Mouse (Mus musculus) splenic B cell, adult 2 months (primary cell): ENCODE measurements around the gene Wnk2.

Source experiments
- DNase-seq: peaks from one replicate; pipeline ENCODE4 v3.0.0-alpha.2; 2011; ENCODE audit warnings: low read depth, low spot score
- H3K27me3 ChIP-seq: 2 replicates; pipeline ENCODE4 v1.6.1; 2012; ENCODE audit warnings: mild to moderate bottlenecking, low read length, moderate library complexity, mixed read lengths; ENCODE audit not compliant: control insufficient read depth, poor library complexity, insufficient read depth, severe bottlenecking
- H3K36me3 ChIP-seq: 2 replicates; pipeline ENCODE4 v1.6.1; 2012; ENCODE audit warnings: mild to moderate bottlenecking, low read length, moderate library complexity, mixed read lengths; ENCODE audit not compliant: control insufficient read depth, poor library complexity, insufficient read depth, severe bottlenecking

The Wnk2 gene

GRCm38 (mm10) chr13:49103913-49104312 is 43.9 kb downstream of the Wnk2 start:
- DNase-seq = no peak
- Histone ChIP-seq H3K36me3 (no peaks in the 10 kb centered on the region), H3K27me3 (no peaks in the 10 kb centered on the region)

GRCm38 (mm10) chr13:49103235-49103634 is 44.6 kb downstream of the Wnk2 start:
- no peaks in the 10 kb centered on the region for H3K36me3 ChIP-seq
- no peaks in the 10 kb centered on the region for H3K27me3 ChIP-seq
- DNase-seq = no peak

- DNase-seq = no peak
- Histone ChIP-seq H3K36me3 (no peaks in the 10 kb centered on the region), H3K27me3 (no peaks in the 10 kb centered on the region)
Observed at GRCm38 (mm10) chr13:49100417-49100816, 47.4 kb downstream of the Wnk2 start.

GRCm38 (mm10) chr13:49096826-49097225 is 51.0 kb downstream of the Wnk2 start:
- no peaks in the 10 kb centered on the region for H3K27me3 ChIP-seq
- H3K36me3 ChIP-seq = no peaks in the 10 kb centered on the region
- DNase-seq = no peak

GRCm38 (mm10) chr13:49094667-49095066 is 53.1 kb downstream of the Wnk2 start:
- DNase-seq = no peak
- H3K27me3 ChIP-seq = no peaks in the 10 kb centered on the region
- H3K36me3 ChIP-seq = no peaks in the 10 kb centered on the region

GRCm38 (mm10) chr13:49093471-49093891 is 54.3 kb downstream of the Wnk2 start:
- H3K36me3 ChIP-seq = no peaks in the 10 kb centered on the region
- DNase-seq = no peak
- H3K27me3 ChIP-seq = no peaks in the 10 kb centered on the region

- no peaks in the 10 kb centered on the region for H3K36me3 ChIP-seq
- no peaks in the 10 kb centered on the region for H3K27me3 ChIP-seq
- no peak for DNase-seq
Observed at GRCm38 (mm10) chr13:49092596-49092995, 55.2 kb downstream of the Wnk2 start.

GRCm38 (mm10) chr13:49090176-49090575 is 57.6 kb downstream of the Wnk2 start:
- Histone ChIP-seq H3K36me3 (no peaks in the 10 kb centered on the region), H3K27me3 (no peaks in the 10 kb centered on the region)
- DNase-seq = no peak

GRCm38 (mm10) chr13:49088874-49089273 is 58.9 kb downstream of the Wnk2 start:
- Histone ChIP-seq H3K27me3 (no peaks in the 10 kb centered on the region), H3K36me3 (no peaks in the 10 kb centered on the region)
- DNase-seq = no peak

GRCm38 (mm10) chr13:49087420-49087819 is 60.4 kb downstream of the Wnk2 start:
- no peak for DNase-seq
- Histone ChIP-seq H3K36me3 (no peaks in the 10 kb centered on the region), H3K27me3 (no peaks in the 10 kb centered on the region)

- DNase-seq = no peak
Observed at GRCm38 (mm10) chr13:49086431-49086830, 61.4 kb downstream of the Wnk2 start.

GRCm38 (mm10) chr13:49085211-49085610 is 62.6 kb downstream of the Wnk2 start:
- no peak for DNase-seq
- H3K36me3 ChIP-seq = no peaks in the 10 kb centered on the region
- H3K27me3 ChIP-seq = no peaks in the 10 kb centered on the region

More at GRCm38 (mm10) chr13:49086431-49086830, 61.4 kb downstream of the Wnk2 start:
- no peaks in the 10 kb centered on the region for H3K36me3 ChIP-seq
- no peaks in the 10 kb centered on the region for H3K27me3 ChIP-seq

GRCm38 (mm10) chr13:49084781-49085180 is 63.0 kb downstream of the Wnk2 start:
- H3K36me3 ChIP-seq = no peaks in the 10 kb centered on the region
- no peak for DNase-seq
- H3K27me3 ChIP-seq = no peaks in the 10 kb centered on the region

GRCm38 (mm10) chr13:49083941-49084340 is 63.9 kb downstream of the Wnk2 start:
- Histone ChIP-seq H3K36me3 (no peaks in the 10 kb centered on the region), H3K27me3 (no peaks in the 10 kb centered on the region)
- DNase-seq = no peak

- Histone ChIP-seq H3K36me3 (no peaks in the 10 kb centered on the region), H3K27me3 (no peaks in the 10 kb centered on the region)
- no peak for DNase-seq
Observed at GRCm38 (mm10) chr13:49082151-49082879, 65.5 kb downstream of the Wnk2 start.

GRCm38 (mm10) chr13:49076196-49076595 is 71.6 kb downstream of the Wnk2 start:
- H3K36me3 ChIP-seq = no peaks in the 10 kb centered on the region
- no peak for DNase-seq
- no peaks in the 10 kb centered on the region for H3K27me3 ChIP-seq
